Mouse (Mus musculus): ENCODE data around the gene Pef1. TPM values are rescaled to one million over a fixed set of nuclear protein-coding genes. Genes with fewer than 3 reads are reported as not detected.

The Pef1 gene
- total and polyA plus RNA-seq, 3 experiments: 80.3 to 181 (median 82.6) TPM

GRCm38 (mm10) chr4:130139214-130139492 lies 36.8 kb downstream of the Pef1 start, which contains the start of gene Hcrtr1:
Gene Hcrtr1 (minus strand): TSS chr4:130139359.
- no peak for DNase-seq

- DNase-seq: no peak
These were observed 38.6 kb downstream of the Pef1 start for GRCm38 (mm10) chr4:130140992-130141402.

GRCm38 (mm10) chr4:130141786-130142185 lies 39.4 kb downstream of the Pef1 start:
- DNase-seq: peak; percentile 76

DNA sequence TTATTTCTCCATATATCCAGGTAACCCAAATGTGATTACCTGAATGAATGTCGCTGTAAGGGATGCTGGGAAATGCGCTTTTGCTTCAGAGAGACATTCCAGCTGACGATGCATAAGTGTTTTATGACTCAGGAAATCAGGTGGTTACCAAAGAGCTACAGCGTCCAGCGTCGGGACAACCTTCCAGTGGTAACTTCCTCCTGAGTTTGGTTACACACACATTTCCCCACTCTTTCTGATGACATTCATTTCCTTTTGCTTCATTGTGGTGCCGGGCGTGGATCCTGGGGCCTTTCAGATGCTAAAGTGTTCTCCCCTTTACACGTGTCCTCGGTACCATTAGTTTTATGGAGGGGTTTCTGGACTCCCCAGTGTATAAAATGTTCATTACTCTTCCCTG lies 46.0 kb downstream of the Pef1 start:
- no peak for DNase-seq

- no peak for DNase-seq
These were observed 51.9 kb downstream of the Pef1 start for GRCm38 (mm10) chr4:130154250-130154649.

DNA sequence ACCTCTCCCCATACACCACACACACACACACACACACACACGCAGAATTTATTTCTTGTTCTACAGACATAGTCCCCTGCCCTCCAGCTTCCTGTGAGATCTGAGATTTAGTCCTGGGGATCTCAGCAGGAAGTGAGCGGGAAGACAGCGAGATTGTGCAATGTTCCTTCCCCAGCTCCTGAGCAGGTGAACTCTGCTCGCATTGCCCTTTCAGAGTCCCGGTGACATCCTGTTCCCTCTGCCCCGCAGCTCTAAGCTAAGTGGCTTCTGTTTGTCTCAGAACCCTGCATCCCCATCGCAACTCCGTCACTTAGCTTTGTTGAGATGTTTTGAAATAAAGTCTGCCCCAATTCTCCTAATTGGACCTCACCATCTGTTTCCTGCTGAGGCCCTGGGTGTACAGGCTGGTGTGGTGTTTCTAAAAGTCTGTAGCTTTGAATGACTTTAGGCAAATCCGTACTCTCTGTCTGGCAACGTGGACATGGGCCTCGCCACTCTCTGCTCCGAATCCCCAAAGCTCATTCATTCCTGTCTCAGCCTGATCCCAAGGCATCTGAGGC lies 54.5 kb downstream of the Pef1 start:
- no peak for DNase-seq

DNA sequence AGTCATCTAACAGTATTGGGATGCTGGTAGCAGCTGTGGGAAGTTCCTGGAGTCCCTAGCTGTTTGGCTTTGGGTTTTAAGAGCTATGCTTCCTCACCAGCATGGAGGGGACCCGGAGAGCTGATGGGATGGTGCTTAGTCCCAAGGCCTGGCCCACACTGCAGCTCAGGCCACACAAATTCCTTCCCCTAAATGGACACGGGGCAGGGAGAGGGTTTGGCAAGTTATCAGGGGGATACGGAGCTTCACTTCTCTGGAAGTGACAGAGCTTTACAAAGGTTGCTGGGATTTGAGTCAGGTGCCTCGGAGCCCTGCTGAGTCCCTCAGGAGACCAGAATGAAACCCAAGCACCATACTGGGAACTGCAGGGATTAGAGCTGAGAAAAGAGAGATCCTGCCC lies 59.0 kb downstream of the Pef1 start:
- DNase-seq: no peak

GRCm38 (mm10) chr4:130163391-130163861 lies 61.1 kb downstream of the Pef1 start:
- DNase-seq: peak; percentile 85

GRCm38 (mm10) chr4:130164121-130164520 lies 61.8 kb downstream of the Pef1 start:
- DNase-seq: no peak

DNA sequence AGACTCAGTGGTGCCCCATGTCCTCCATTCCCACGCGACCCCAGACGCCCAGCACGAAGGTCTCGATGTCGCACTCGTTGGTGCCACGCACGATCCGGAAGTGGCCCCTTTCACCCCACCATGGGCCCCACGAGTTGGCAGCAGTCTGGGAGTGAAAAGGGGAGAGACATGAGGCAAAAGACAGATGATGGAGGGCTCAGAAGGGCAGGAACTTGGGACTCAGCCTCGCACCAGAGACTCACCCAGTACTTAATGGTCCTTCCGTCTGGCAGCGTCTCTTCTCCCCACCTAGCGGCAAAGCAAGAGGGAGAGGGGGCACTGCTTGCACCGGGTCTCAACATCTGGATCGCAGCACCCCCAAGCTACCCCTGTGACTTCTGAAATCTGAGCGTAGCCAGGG lies 63.7 kb downstream of the Pef1 start:
- DNase-seq: no peak

DNA sequence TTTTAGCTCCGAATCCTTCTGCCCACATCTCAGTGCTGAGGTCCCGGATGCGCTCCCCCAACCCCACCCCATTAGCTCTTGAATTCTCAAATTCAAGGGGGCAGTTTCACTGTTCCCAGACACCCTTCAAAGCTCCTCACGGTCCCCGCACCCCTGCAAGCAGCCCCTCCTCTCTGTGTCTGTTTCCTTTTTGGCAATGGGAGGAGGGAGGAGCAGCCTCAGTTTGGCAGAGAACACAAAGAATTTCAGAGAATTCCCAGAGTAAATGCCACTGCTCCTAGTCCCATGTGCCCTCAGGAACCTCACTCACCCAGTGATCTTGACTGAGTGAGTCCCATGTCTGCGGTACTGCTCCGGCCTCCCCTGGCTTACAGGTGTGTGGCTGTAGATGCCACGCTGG lies 64.2 kb downstream of the Pef1 start:
- peak; percentile 63 for DNase-seq

DNA sequence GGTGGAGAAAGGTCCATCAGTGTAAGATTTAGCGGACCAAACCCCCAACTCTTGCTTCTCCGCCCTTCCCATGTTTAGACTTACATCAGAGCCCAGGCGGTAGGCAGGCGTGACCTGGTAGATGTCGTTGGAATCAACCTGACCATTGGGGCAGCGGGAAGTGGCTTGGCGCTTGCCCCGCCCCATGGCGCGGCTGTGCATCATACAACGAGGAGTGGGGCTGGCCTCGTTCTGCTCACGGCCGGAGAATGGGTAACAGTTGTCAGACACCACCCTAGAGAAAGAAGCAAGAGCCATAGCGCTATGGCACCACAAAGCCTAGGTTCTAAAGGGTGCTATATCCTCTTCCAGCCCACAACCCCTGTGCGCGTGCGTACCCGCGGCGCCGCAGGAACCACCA lies 65.0 kb downstream of the Pef1 start:
- no peak for DNase-seq

DNA sequence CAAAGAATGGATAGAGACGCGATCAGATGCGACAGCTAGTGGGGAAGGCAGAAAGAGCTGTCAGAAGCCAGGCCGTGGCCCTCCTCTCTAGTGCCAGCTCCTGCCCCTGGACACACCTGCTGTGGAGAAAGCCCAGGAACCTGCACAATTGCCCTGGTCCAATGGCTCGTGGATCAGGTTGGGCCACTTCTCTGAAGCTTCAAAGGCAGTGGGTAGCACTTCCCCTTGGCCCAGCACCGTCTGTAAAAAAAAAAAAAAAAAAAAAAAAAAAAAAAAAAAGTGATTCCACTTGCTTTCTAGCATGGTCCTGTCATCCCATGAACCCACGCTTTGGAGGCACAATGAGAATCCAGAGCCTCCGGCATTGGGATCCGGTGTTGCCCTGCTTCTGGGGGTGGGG lies 65.5 kb downstream of the Pef1 start:
- no peak for DNase-seq

DNA sequence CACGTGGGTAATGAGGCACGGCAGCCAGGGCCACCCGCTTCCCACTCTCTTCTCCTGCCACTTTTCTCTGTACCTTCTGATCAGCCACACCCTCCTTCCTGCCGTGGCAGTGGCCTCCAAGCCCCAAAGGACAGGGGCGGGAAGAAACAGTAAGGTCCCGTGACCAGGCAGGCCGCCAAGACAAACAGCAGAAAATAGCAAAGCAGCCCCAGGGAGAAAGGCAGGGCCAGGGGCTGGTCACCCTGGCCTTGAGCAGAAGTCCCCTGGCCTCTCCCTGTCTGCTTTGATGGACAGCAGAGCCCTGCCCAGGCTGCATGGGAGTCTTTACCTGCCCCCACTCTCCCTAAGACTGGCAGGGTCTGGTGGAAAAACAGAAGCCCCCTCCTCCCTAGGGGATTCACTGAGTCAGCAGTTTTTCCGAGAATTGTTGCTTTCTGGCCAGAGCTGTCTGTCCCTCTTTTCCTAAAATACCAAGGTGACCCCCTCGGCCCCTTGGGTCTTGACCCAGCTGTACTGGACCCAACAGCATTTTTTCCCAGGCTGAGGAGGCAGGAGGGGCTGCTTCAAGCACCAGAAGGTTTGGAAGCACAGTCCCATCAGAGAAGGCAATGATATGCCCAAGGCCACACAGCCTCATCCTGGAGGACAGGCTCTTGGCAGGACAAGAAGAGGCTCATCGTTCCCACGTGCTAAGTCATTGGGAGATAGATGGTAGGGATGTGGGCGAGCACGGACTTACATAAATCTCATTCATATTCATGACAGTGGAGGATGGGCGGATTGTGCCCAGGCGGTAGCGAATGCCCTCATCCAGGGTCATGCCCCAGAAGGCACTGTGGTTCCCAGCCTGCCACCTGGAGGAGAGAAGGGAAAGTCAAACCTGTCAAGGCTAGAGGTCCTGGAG lies 66.2 kb downstream of the Pef1 start:
- DNase-seq: peak; percentile 96

GRCm38 (mm10) chr4:130169411-130169971 lies 67.1 kb downstream of the Pef1 start:
- no peak for DNase-seq

GRCm38 (mm10) chr4:130170362-130170761 lies 68.0 kb downstream of the Pef1 start:
- no peak for DNase-seq

GRCm38 (mm10) chr4:130171951-130172765 lies 69.8 kb downstream of the Pef1 start:
- DNase-seq: peak; percentile 86

DNA sequence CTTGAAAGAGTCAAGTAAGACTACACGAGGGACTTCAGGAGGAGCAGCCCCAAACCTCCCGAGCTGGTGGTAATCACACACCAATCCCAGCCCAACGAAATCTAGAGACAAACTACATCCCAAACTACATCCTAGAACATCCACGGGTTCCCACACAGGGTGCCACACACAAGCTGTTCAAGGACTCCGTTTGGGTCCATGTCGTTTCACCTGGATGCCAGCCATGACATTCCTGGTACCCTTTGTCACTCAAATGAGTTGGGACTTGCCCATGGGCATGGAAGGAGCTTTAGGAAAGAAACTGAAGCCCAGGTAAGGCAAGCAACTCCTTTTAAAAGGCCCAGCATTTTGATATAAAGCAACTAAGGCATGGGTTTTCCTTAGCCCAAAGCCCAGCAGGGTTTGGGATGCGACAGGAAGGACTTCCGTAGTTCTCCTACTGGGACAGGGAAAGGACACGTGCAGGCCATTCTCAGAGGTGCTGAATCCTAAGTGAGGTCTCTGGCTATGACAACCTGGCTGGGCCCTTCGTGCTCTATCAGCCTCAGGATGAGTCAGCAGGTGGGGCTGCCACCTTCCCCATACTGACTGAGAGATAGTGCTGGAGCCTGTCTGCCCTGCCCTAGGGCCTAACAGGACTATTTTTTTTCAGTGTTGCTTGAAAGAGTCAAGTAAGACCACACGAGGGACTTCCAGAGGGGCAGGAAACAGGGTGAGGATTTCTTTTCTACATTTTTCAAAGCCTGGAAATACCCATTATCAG lies 70.9 kb downstream of the Pef1 start:
- DNase-seq: no peak

- DNase-seq: peak; percentile 54
These were observed 71.6 kb downstream of the Pef1 start for GRCm38 (mm10) chr4:130173911-130174311.

GRCm38 (mm10) chr4:130174335-130175031 lies 72.1 kb downstream of the Pef1 start:
- peak; percentile 89 for DNase-seq
